In the genomic region with DNA sequence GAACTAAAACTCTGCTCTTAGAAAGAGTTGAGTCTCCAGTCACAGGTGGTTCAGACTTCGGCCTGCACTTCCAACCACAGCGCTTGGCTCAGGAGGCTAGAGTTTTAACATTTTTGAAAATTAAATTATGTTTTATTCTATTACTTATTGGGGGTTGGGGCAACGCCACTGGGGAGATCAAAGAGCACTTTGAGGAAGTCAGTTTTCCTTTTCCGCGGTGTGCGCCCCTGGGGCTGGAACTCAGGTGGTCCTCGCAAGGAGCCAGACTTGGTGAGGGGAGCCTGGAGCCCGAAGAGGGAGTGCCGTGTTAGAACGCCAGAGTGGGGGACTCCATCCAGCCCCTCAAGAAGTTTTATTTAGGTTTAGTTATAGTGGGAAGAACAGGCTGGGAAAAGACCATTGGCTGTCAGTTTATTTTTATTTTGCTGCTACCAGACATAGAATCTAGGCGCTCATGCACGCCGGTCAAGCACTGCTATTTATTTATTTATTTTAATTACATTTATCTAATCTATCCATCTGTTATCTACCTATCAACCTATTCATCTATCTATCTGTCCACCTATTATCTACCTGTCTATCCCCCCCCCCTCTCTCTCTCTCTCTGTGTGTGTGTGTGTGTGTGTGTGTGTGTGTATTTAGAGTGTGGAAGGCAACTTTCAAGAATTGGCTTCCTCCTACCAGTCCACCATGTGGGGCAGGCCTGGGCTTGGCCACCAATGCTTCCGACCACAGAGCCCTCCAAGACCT, we compare ENCODE assay signal across 8 mouse cellular contexts. TPM values are rescaled to one million over a fixed set of nuclear protein-coding genes. Genes with fewer than 3 reads are reported as not detected.
A peak's percentile ranks its signal among the peaks of the same experiment; 100 is the strongest.
DNase-seq lines count a peak whose midpoint lies in the region; ATAC-seq lines count a peak whose summit lies in the region.

No protein-coding gene starts in this region.

- H3K36me3 ChIP-seq in lung, embryonic 16.5 days (ENCODE audit: control insufficient read depth, insufficient read depth, low read length): no peaks in the 10 kb centered on the region
- no peaks in the 10 kb centered on the region for H3K36me3 ChIP-seq in forebrain, embryonic 13.5 days (ENCODE audit: poor library complexity, severe bottlenecking)
- no peaks in the 10 kb centered on the region for H3K36me3 ChIP-seq in limb, embryonic 13.5 days
- H3K36me3 ChIP-seq in neural tube, embryonic 15.5 days: no peaks in the 10 kb centered on the region

- no peak overlapping the region for H3K27ac ChIP-seq in lung, embryonic 16.5 days (ENCODE audit: low read length)
- H3K27ac ChIP-seq in forebrain, embryonic 13.5 days: no peak overlapping the region
- no peak overlapping the region for H3K27ac ChIP-seq in limb, embryonic 13.5 days
- H3K27ac ChIP-seq in neural tube, embryonic 15.5 days (replicated peaks): no peak overlapping the region

- peak overlapping the region; percentile 63 for H3K4me3 ChIP-seq in lung, embryonic 16.5 days (ENCODE audit: low read length)
- no peak overlapping the region for H3K4me3 ChIP-seq in forebrain, embryonic 13.5 days
- peak overlapping the region; percentile 66 for H3K4me3 ChIP-seq in limb, embryonic 13.5 days
- peak overlapping the region; percentile 51; the same call in 1 of the 2 replicates for H3K4me3 ChIP-seq in neural tube, embryonic 15.5 days (replicated peaks)

- peak overlapping the region; percentile 80; the same call in 1 of the 2 replicates for H3K4me2 ChIP-seq in lung, embryonic 16.5 days (ENCODE audit: low read depth, low read length)
- H3K4me2 ChIP-seq in forebrain, embryonic 13.5 days: peak overlapping the region; percentile 66
- peak overlapping the region; percentile 83 for H3K4me2 ChIP-seq in limb, embryonic 13.5 days (replicated peaks)
- H3K4me2 ChIP-seq in neural tube, embryonic 15.5 days: peak overlapping the region; percentile 73

- ATAC-seq in lung, embryonic 16.5 days (ENCODE audit: low read depth): no peak
- no peak for ATAC-seq in forebrain, embryonic 13.5 days
- no peak for ATAC-seq in limb, embryonic 13.5 days (ENCODE audit: low FRiP score, low read depth)
- ATAC-seq in neural tube, embryonic 15.5 days (ENCODE audit: low FRiP score): no peak

- no peak overlapping the region for H3K9ac ChIP-seq in lung, embryonic 16.5 days (ENCODE audit: low read length)
- no peak overlapping the region for H3K9ac ChIP-seq in forebrain, embryonic 13.5 days
- no peak overlapping the region for H3K9ac ChIP-seq in limb, embryonic 13.5 days
- H3K9ac ChIP-seq in neural tube, embryonic 15.5 days (replicated peaks): no peak overlapping the region

- no peaks in the 10 kb centered on the region for H3K9me3 ChIP-seq in lung, embryonic 16.5 days (ENCODE audit: control insufficient read depth, low read length)
- no peaks in the 10 kb centered on the region for H3K9me3 ChIP-seq in forebrain, embryonic 13.5 days (replicated peaks)
- no peaks in the 10 kb centered on the region for H3K9me3 ChIP-seq in limb, embryonic 13.5 days
- no peaks in the 10 kb centered on the region for H3K9me3 ChIP-seq in neural tube, embryonic 15.5 days (replicated peaks)

- 32% methylated on average over 14 of the region's 14 CpGs for WGBS in lung, embryonic 16.5 days
- WGBS in forebrain, embryonic 13.5 days: 28% methylated on average over 14 of the region's 14 CpGs
- 25% methylated on average over 14 of the region's 14 CpGs for WGBS in limb, embryonic 13.5 days
- 31% methylated on average over 14 of the region's 14 CpGs for WGBS in neural tube, embryonic 15.5 days

- H3K4me1 ChIP-seq in lung, embryonic 16.5 days (replicated peaks; ENCODE audit: control insufficient read depth, insufficient read depth, low read length): peaks cover 7% of the 10 kb centered on the region
- peaks cover 10% of the 10 kb centered on the region for H3K4me1 ChIP-seq in forebrain, embryonic 13.5 days
- peaks cover 16% of the 10 kb centered on the region; the same call in 1 of the 2 replicates for H3K4me1 ChIP-seq in limb, embryonic 13.5 days
- peaks cover 15% of the 10 kb centered on the region for H3K4me1 ChIP-seq in neural tube, embryonic 15.5 days

- no peak for DNase-seq in lung, postnatal 36 days
- DNase-seq in gastrocnemius, adult 18-20 months (ENCODE audit: low spot score): no peak
- DNase-seq in left cerebral cortex, adult 18-20 months (ENCODE audit: low spot score in 2 of 2): no peak
- DNase-seq in cerebellum, adult 11-12 months: no peak

- no peaks in the 10 kb centered on the region; the same call in 1 of the 2 replicates for H3K27me3 ChIP-seq in lung, embryonic 16.5 days (ENCODE audit: control insufficient read depth, insufficient read depth, low read depth, low read length)
- peaks cover 23% of the 10 kb centered on the region for H3K27me3 ChIP-seq in forebrain, embryonic 13.5 days
- H3K27me3 ChIP-seq in limb, embryonic 13.5 days: 0 out of 2 replicates have a peak, but pooled peaks cover 6% of the 10 kb centered on the region
- peaks cover 30% of the 10 kb centered on the region for H3K27me3 ChIP-seq in neural tube, embryonic 15.5 days (replicated peaks)

RNA-seq across cellular contexts. Expression of a gene that starts 19.3 kb away (rescaled TPM):
- 68.4 and 74.5 TPM in 2 replicates for polyA plus RNA-seq in lung, embryonic 16.5 days (2015; fragmentation: Nextera tagmentation; extraction: Ambion mirVana)
- 55.9 and 60.1 TPM in 2 replicates for polyA plus RNA-seq in forebrain, embryonic 13.5 days (2015; fragmentation: Nextera tagmentation; extraction: Ambion mirVana)
- 65.0 and 70.3 TPM in 2 replicates for polyA plus RNA-seq in limb, embryonic 13.5 days (2015; fragmentation: Nextera tagmentation; extraction: Ambion mirVana)
- 30.0 and 42.4 TPM in 2 replicates for polyA plus RNA-seq in neural tube, embryonic 15.5 days (2015; fragmentation: Nextera tagmentation; extraction: Ambion mirVana)
- 10 to 100 TPM; 38.5 to 43.6 TPM for total RNA-seq in gastrocnemius, adult 18-20 months (2021)
- total RNA-seq in left cerebral cortex, adult 18-20 months (2021): 10 to 100 TPM; 58.3 to 60.2 TPM

RNA-seq across cellular contexts. Expression of a gene that starts 36.8 kb away (rescaled TPM):
- 1.2 and 1.9 TPM in 2 replicates for polyA plus RNA-seq in lung, embryonic 16.5 days (2015; fragmentation: Nextera tagmentation; extraction: Ambion mirVana)
- polyA plus RNA-seq in forebrain, embryonic 13.5 days (2015; fragmentation: Nextera tagmentation; extraction: Ambion mirVana): 1.5 and 2.2 TPM in 2 replicates
- polyA plus RNA-seq in limb, embryonic 13.5 days (2015; fragmentation: Nextera tagmentation; extraction: Ambion mirVana): 4.5 and 6.4 TPM in 2 replicates
- 0.81 and 1.4 TPM in 2 replicates for polyA plus RNA-seq in neural tube, embryonic 15.5 days (2015; fragmentation: Nextera tagmentation; extraction: Ambion mirVana)
- total RNA-seq in gastrocnemius, adult 18-20 months (2021): under 1 TPM in 1 of 2 experiments, not detected in 1; 0.25 TPM
- not detected for total RNA-seq in left cerebral cortex, adult 18-20 months (2021)

RNA-seq across cellular contexts. Expression of a gene that starts 49.1 kb away (rescaled TPM):
- polyA plus RNA-seq in lung, embryonic 16.5 days (2015; fragmentation: Nextera tagmentation; extraction: Ambion mirVana): 677 and 741 TPM in 2 replicates
- 798 and 924 TPM in 2 replicates for polyA plus RNA-seq in forebrain, embryonic 13.5 days (2015; fragmentation: Nextera tagmentation; extraction: Ambion mirVana)
- polyA plus RNA-seq in limb, embryonic 13.5 days (2015; fragmentation: Nextera tagmentation; extraction: Ambion mirVana): 645 and 690 TPM in 2 replicates
- 784 and 883 TPM in 2 replicates for polyA plus RNA-seq in neural tube, embryonic 15.5 days (2015; fragmentation: Nextera tagmentation; extraction: Ambion mirVana)
- 1,000 to 10,000 TPM in 1 of 2 experiments, 100 to 1,000 TPM in 1; 945 to 1,002 TPM for total RNA-seq in gastrocnemius, adult 18-20 months (2021)
- total RNA-seq in left cerebral cortex, adult 18-20 months (2021): 100 to 1,000 TPM; 283 to 337 TPM

RNA-seq across cellular contexts. Expression of a gene that starts 55.2 kb away (rescaled TPM):
- polyA plus RNA-seq in lung, embryonic 16.5 days (2015; fragmentation: Nextera tagmentation; extraction: Ambion mirVana): 30.0 and 32.2 TPM in 2 replicates
- polyA plus RNA-seq in forebrain, embryonic 13.5 days (2015; fragmentation: Nextera tagmentation; extraction: Ambion mirVana): 59.8 and 60.5 TPM in 2 replicates
- 51.7 and 52.2 TPM in 2 replicates for polyA plus RNA-seq in limb, embryonic 13.5 days (2015; fragmentation: Nextera tagmentation; extraction: Ambion mirVana)
- polyA plus RNA-seq in neural tube, embryonic 15.5 days (2015; fragmentation: Nextera tagmentation; extraction: Ambion mirVana): 40.6 and 42.8 TPM in 2 replicates
- 10 to 100 TPM; 40.4 to 47.5 TPM for total RNA-seq in gastrocnemius, adult 18-20 months (2021)
- total RNA-seq in left cerebral cortex, adult 18-20 months (2021): 10 to 100 TPM; 41.6 to 51.3 TPM
